Mouse (Mus musculus): ENCODE data around the gene Aurkb. TPM values are rescaled to one million over a fixed set of nuclear protein-coding genes. Genes with fewer than 3 reads are reported as not detected.

The Aurkb gene
- polyA plus RNA-seq, 1 experiment from 2014 or later = 199 TPM

GRCm38 (mm10) chr11:69064259-69065133, 19.0 kb downstream of the Aurkb start:
- H3K36me3 ChIP-seq (ENCODE audit: control insufficient read depth, insufficient read depth, low read length) = no peaks in the 10 kb centered on the region
- H3K9me3 ChIP-seq (ENCODE audit: control insufficient read depth, low read length) = no peaks in the 10 kb centered on the region
- peak overlapping the region; percentile 72 for H3K27ac ChIP-seq (ENCODE audit: low read depth, low read length)
- ATAC-seq (replicated peaks; ENCODE audit: low FRiP score) (no peak), DNase-seq (ENCODE audit: low spot score) (no peak)
- peaks cover 21% of the 10 kb centered on the region for H3K4me1 ChIP-seq (replicated peaks; ENCODE audit: control insufficient read depth, insufficient read depth, low read length)
- peak overlapping the region; percentile 60 for H3K4me3 ChIP-seq (ENCODE audit: low read depth, low read length)
- WGBS = 42% methylated on average over 9 of the region's 9 CpGs
- peak overlapping the region; percentile 75 for H3K4me2 ChIP-seq (ENCODE audit: low read depth, low read length, severe bottlenecking)
- H3K9ac ChIP-seq (ENCODE audit: low read length) = peak overlapping the region; percentile 70
- H3K27me3 ChIP-seq (ENCODE audit: control insufficient read depth, insufficient read depth, low read length) = no peaks in the 10 kb centered on the region

DNA sequence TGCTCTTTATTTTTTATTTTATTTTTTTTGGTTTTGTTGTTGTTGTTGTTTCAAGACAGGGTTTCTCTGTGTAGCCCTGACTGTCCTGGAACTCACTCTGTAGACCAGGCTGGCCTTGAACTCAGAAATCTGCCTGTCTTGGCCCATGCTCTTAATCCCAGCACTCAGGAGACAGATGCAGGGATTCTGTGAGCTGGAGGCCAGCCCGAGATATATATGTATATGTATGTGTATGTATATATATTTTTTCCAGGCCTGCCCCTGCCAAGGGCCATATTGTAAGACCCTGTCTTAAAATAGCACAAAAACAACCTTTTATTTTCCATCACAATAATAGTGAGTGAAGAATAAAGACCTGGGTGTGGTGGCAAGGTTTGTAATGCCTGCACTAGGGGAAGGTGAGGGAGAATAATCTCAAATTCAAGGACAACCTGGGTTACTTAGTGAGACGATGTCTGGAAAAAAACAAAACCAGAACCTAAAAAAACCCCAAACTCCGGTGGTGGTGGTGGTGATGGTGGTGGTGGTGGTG, 20.0 kb downstream of the Aurkb start:
- Histone ChIP-seq H3K27me3 (ENCODE audit: control insufficient read depth, insufficient read depth, low read length) (no peaks in the 10 kb centered on the region), H3K27ac (ENCODE audit: low read depth, low read length) (no peak overlapping the region), H3K4me3 (ENCODE audit: low read depth, low read length) (no peak overlapping the region), H3K36me3 (ENCODE audit: control insufficient read depth, insufficient read depth, low read length) (no peaks in the 10 kb centered on the region), H3K4me1 (replicated peaks; ENCODE audit: control insufficient read depth, insufficient read depth, low read length) (peaks cover 19% of the 10 kb centered on the region), H3K9ac (ENCODE audit: low read length) (no peak overlapping the region), H3K4me2 (ENCODE audit: low read depth, low read length, severe bottlenecking) (peak overlapping the region; percentile 74; the same call in 1 of the 2 replicates), H3K9me3 (ENCODE audit: control insufficient read depth, low read length) (no peaks in the 10 kb centered on the region)
- ATAC-seq (replicated peaks; ENCODE audit: low FRiP score) (no peak), DNase-seq (ENCODE audit: low spot score) (no peak)
- WGBS = 47% methylated on average over 3 of the region's 3 CpGs

GRCm38 (mm10) chr11:69066163-69066861, 20.9 kb downstream of the Aurkb start:
- peak; percentile 71 for DNase-seq (ENCODE audit: low spot score)
- under 1% methylated on average over 29 of the region's 29 CpGs for WGBS
- no peaks in the 10 kb centered on the region for H3K27me3 ChIP-seq (ENCODE audit: control insufficient read depth, insufficient read depth, low read length)

DNA sequence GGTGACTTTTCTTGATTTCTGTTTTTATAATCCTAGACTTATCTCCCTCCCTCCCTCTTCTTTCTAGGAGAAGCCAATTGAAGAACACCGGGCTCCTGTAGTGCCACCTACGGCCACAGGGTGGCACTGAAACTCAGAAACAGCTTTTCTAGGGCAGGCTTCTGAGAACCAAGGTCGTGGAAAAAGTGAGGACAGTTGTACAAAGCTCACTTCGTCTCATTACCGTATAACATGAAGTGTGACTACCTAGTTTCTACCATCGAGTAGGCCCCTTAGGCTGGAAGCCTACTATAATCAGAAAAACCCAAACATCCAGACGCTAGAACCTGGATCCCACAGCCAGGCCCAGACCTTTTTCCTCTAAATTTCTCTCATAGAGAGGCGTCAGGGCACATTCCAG, 21.5 kb downstream of the Aurkb start:
- Histone ChIP-seq H3K4me1 (replicated peaks; ENCODE audit: control insufficient read depth, insufficient read depth, low read length) (peaks cover 8% of the 10 kb centered on the region; the same call in 1 of the 2 replicates), H3K4me2 (ENCODE audit: low read depth, low read length, severe bottlenecking) (peak overlapping the region; percentile 74), H3K27me3 (ENCODE audit: control insufficient read depth, insufficient read depth, low read length) (no peaks in the 10 kb centered on the region), H3K36me3 (ENCODE audit: control insufficient read depth, insufficient read depth, low read length) (no peaks in the 10 kb centered on the region), H3K9me3 (ENCODE audit: control insufficient read depth, low read length) (no peaks in the 10 kb centered on the region), H3K4me3 (ENCODE audit: low read depth, low read length) (peak overlapping the region; percentile 40), H3K27ac (ENCODE audit: low read depth, low read length) (no peak overlapping the region), H3K9ac (ENCODE audit: low read length) (peak overlapping the region; percentile 56; the same call in 1 of the 2 replicates)
- 10% methylated on average over 8 of the region's 8 CpGs for WGBS
- ATAC-seq (replicated peaks; ENCODE audit: low FRiP score) = no peak
- DNase-seq (ENCODE audit: low spot score) = peak; percentile 91

More at GRCm38 (mm10) chr11:69066163-69066861, 20.9 kb downstream of the Aurkb start:
- ATAC-seq (replicated peaks; ENCODE audit: low FRiP score) = no peak
- peak overlapping the region; percentile 74 for H3K4me2 ChIP-seq (ENCODE audit: low read depth, low read length, severe bottlenecking)
- peak overlapping the region; percentile 40 for H3K4me3 ChIP-seq (ENCODE audit: low read depth, low read length)
- H3K9ac ChIP-seq (ENCODE audit: low read length) = peak overlapping the region; percentile 56
- no peaks in the 10 kb centered on the region for H3K9me3 ChIP-seq (ENCODE audit: control insufficient read depth, low read length)
- peaks cover 11% of the 10 kb centered on the region for H3K4me1 ChIP-seq (replicated peaks; ENCODE audit: control insufficient read depth, insufficient read depth, low read length)
- H3K27ac ChIP-seq (ENCODE audit: low read depth, low read length) = no peak overlapping the region
- H3K36me3 ChIP-seq (ENCODE audit: control insufficient read depth, insufficient read depth, low read length) = no peaks in the 10 kb centered on the region

- H3K9ac ChIP-seq (ENCODE audit: low read length) = no peak overlapping the region
- H3K27me3 ChIP-seq (ENCODE audit: control insufficient read depth, insufficient read depth, low read length) = no peaks in the 10 kb centered on the region
- H3K4me1 ChIP-seq (replicated peaks; ENCODE audit: control insufficient read depth, insufficient read depth, low read length) = peaks cover 13% of the 10 kb centered on the region; the same call in 1 of the 2 replicates
- no peak for DNase-seq (ENCODE audit: low spot score)
- H3K27ac ChIP-seq (ENCODE audit: low read depth, low read length) = no peak overlapping the region
- WGBS = 63% methylated on average over 6 of the region's 6 CpGs
- H3K4me3 ChIP-seq (ENCODE audit: low read depth, low read length) = no peak overlapping the region
- H3K9me3 ChIP-seq (ENCODE audit: control insufficient read depth, low read length) = no peaks in the 10 kb centered on the region
- no peak overlapping the region for H3K4me2 ChIP-seq (ENCODE audit: low read depth, low read length, severe bottlenecking)
- H3K36me3 ChIP-seq (ENCODE audit: control insufficient read depth, insufficient read depth, low read length) = no peaks in the 10 kb centered on the region
- no peak for ATAC-seq (replicated peaks; ENCODE audit: low FRiP score)
Observed at GRCm38 (mm10) chr11:69067601-69068000, 22.2 kb downstream of the Aurkb start.

DNA sequence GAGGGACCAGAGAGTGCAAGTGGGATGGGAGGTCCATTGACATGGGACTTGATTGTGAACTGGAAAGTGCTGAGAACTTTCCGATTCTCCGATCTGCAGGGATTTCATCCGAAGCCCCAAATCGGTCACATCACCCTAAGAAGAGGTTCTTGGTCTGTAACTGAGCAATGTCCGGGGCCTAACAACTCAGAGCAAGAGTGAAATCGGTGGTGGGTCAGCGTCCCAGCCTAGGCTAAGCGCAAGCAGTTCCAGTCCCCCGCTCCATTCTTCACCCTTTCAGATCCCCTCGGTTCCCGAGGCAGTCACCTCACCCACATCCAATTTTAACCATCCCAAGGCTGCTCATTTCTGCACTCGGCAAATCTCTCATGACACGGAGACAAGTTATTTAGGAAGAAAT, 24.6 kb downstream of the Aurkb start:
- Histone ChIP-seq H3K9ac (ENCODE audit: low read length) (peak overlapping the region; percentile 73), H3K27ac (ENCODE audit: low read depth, low read length) (peak overlapping the region; percentile 76), H3K4me1 (replicated peaks; ENCODE audit: control insufficient read depth, insufficient read depth, low read length) (peaks cover 9% of the 10 kb centered on the region; the same call in 1 of the 2 replicates), H3K9me3 (ENCODE audit: control insufficient read depth, low read length) (no peaks in the 10 kb centered on the region), H3K4me3 (ENCODE audit: low read depth, low read length) (peak overlapping the region; percentile 60), H3K27me3 (ENCODE audit: control insufficient read depth, insufficient read depth, low read length) (no peaks in the 10 kb centered on the region), H3K36me3 (ENCODE audit: control insufficient read depth, insufficient read depth, low read length) (no peaks in the 10 kb centered on the region), H3K4me2 (ENCODE audit: low read depth, low read length, severe bottlenecking) (peak overlapping the region; percentile 86)
- DNase-seq (ENCODE audit: low spot score) (peak; percentile 60), ATAC-seq (replicated peaks; ENCODE audit: low FRiP score) (no peak; the same call in 1 of the 2 replicates)
- WGBS = 0% methylated on average over 13 of the region's 13 CpGs

DNA sequence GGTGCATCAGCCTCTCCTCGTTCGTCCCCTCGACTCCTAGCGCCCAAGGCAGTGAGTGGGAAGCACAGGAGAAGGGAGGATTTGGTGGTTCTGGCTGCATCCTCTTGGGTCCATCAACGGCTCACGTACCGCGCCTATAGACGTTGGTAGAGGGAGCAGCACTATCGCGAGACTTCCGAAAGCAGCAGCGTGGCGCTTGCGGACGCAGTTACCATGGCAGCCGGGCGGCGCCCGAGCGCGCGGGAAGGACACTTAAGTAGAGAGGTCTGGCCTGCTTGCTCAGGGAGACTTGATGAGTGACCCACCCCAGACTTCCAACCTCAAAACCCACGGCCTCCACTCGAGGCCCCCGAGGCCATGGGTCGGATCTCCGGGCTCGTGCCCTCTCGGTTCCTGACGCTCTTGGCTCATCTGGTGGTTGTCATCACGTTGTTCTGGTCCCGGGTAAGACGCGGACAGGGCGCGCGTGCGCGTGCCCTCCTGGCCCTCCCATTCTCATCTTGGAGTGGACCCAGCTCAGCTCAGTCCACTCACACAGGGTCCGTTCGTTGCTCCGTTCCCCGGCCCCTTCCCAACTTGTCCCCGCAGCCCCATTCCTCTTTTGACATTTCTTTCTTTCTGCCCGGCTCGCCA, 25.3 kb downstream of the Aurkb start, which contains the start of gene Tmem107:
Tmem107 (plus strand) TSS at position 217 of the 633 bp plus-strand sequence.
- ATAC-seq (replicated peaks; ENCODE audit: low FRiP score) = peak; percentile 87
- H3K9me3 ChIP-seq (ENCODE audit: control insufficient read depth, low read length) = no peaks in the 10 kb centered on the region
- H3K36me3 ChIP-seq (ENCODE audit: control insufficient read depth, insufficient read depth, low read length) = no peaks in the 10 kb centered on the region
- peak within 1 kb of the TSS; percentile 86 for H3K4me2 ChIP-seq (ENCODE audit: low read depth, low read length, severe bottlenecking)
- H3K27me3 ChIP-seq (ENCODE audit: control insufficient read depth, insufficient read depth, low read length) = no peaks in the 10 kb centered on the region
- H3K4me1 ChIP-seq (replicated peaks; ENCODE audit: control insufficient read depth, insufficient read depth, low read length) = peaks cover 9% of the 10 kb centered on the region; the same call in 1 of the 2 replicates
- peak within 1 kb of the TSS; percentile 73 for H3K9ac ChIP-seq (ENCODE audit: low read length)
- DNase-seq (ENCODE audit: low spot score) = peak; percentile 94
- peak within 1 kb of the TSS; percentile 60 for H3K4me3 ChIP-seq (ENCODE audit: low read depth, low read length)
- H3K27ac ChIP-seq (ENCODE audit: low read depth, low read length) = peak within 1 kb of the TSS; percentile 76
- 0% methylated on average over 47 of the region's 47 CpGs for WGBS

DNA sequence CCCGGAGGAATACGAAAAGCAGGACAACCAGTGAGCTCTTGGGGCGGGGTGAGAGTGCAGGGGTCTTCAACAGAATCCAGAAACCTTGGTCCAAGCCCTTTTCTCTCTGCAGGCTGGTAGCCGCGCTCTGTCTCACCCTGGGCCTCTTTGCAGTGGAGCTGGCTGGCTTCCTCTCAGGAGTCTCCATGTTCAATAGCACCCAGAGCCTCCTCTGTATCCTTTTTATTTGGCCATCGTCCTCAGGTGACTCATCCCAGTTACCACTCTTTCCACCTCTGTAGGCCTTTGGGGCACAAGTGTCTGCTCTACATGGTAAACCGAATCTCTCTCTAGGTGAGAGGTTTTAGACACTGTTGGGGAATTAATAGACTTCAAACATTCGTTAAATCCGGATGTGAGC, 25.8 kb downstream of the Aurkb start:
- H3K4me1 ChIP-seq (replicated peaks; ENCODE audit: control insufficient read depth, insufficient read depth, low read length) = peaks cover 5% of the 10 kb centered on the region; the same call in 1 of the 2 replicates
- 21% methylated on average over 9 of the region's 9 CpGs for WGBS
- ATAC-seq (replicated peaks; ENCODE audit: low FRiP score) = no peak

More for the DNA sequence above, 25.8 kb downstream of the Aurkb start:
- no peak for DNase-seq (ENCODE audit: low spot score)
- Histone ChIP-seq H3K9me3 (ENCODE audit: control insufficient read depth, low read length) (no peaks in the 10 kb centered on the region), H3K36me3 (ENCODE audit: control insufficient read depth, insufficient read depth, low read length) (no peaks in the 10 kb centered on the region), H3K27ac (ENCODE audit: low read depth, low read length) (peak overlapping the region; percentile 76; the same call in 1 of the 2 replicates), H3K9ac (ENCODE audit: low read length) (peak overlapping the region; percentile 73), H3K27me3 (ENCODE audit: control insufficient read depth, insufficient read depth, low read length) (no peaks in the 10 kb centered on the region), H3K4me2 (ENCODE audit: low read depth, low read length, severe bottlenecking) (peak overlapping the region; percentile 86), H3K4me3 (ENCODE audit: low read depth, low read length) (peak overlapping the region; percentile 60)

Data from forebrain, embryonic 11.5 days (tissue).